Mouse (Mus musculus) CH12.LX (cell line): Measurements from ENCODE around the gene Ulk4.

Experiments used
- CHD1 ChIP-seq: IDR thresholded peaks from 2 replicates; pipeline ENCODE4 v1.6.1; 2012; ENCODE audit warnings: low read depth, low read length, improper control_type of control experiment, inconsistent platforms
- CTCF ChIP-seq, 2 experiments: IDR thresholded peaks in 1 of 2; conservative IDR thresholded peaks in 1 of 2; 2 replicates each; pipeline ENCODE4 v1.5.1; 2011 to 2012; ENCODE audit warnings: low read depth in 2 of 2, low read length in 2 of 2, improper control_type of control experiment in 1 of 2, inconsistent platforms in 1 of 2, mild to moderate bottlenecking in 1 of 2, moderate library complexity in 1 of 2
- ELF1 ChIP-seq: IDR thresholded peaks from 2 replicates; pipeline ENCODE4 v1.6.1; 2014; ENCODE audit warnings: low read depth, mild to moderate bottlenecking, inconsistent platforms, low read length, improper control_type of control experiment
- EP300 ChIP-seq: IDR thresholded peaks from 2 replicates; pipeline ENCODE4 v1.6.1; 2011; ENCODE audit warnings: low read length, improper control_type of control experiment
- ETS1 ChIP-seq: conservative IDR thresholded peaks from 2 replicates; pipeline ENCODE4 v1.6.1; 2012; ENCODE audit warnings: low read depth, mild to moderate bottlenecking, inconsistent platforms, low read length, improper control_type of control experiment, moderate library complexity
- HCFC1 ChIP-seq: IDR thresholded peaks from 2 replicates; pipeline ENCODE4 v1.6.1; 2012; ENCODE audit warnings: low read depth, mild to moderate bottlenecking, inconsistent platforms, low read length, improper control_type of control experiment
- MAZ ChIP-seq: IDR thresholded peaks from 2 replicates; pipeline ENCODE4 v1.6.1; 2012; ENCODE audit warnings: low read depth, mild to moderate bottlenecking, inconsistent platforms, low read length, improper control_type of control experiment, moderate library complexity
- MYC ChIP-seq: IDR thresholded peaks from 2 replicates; pipeline ENCODE4 v1.6.1; 2011; ENCODE audit warnings: low read depth, mild to moderate bottlenecking, improper control_type of control experiment, low read length
- NRF1 ChIP-seq: IDR thresholded peaks from 2 replicates; pipeline ENCODE4 v1.6.1; 2014; ENCODE audit warnings: low read depth, mild to moderate bottlenecking, inconsistent platforms, low read length, improper control_type of control experiment, moderate library complexity
- POLR2A ChIP-seq: IDR thresholded peaks from 2 replicates; pipeline ENCODE4 v1.6.1; 2011; ENCODE audit warnings: low read depth, mild to moderate bottlenecking, improper control_type of control experiment, low read length
- RAD21 ChIP-seq: IDR thresholded peaks from 2 replicates; pipeline ENCODE4 v1.6.1; 2011; ENCODE audit warnings: low read depth, mild to moderate bottlenecking, low read length, improper control_type of control experiment, moderate library complexity
- USF2 ChIP-seq: conservative IDR thresholded peaks from 2 replicates; pipeline ENCODE4 v1.6.1; 2011; ENCODE audit warnings: low read depth, low read length, improper control_type of control experiment
- ZKSCAN1 ChIP-seq: IDR thresholded peaks from 2 replicates; pipeline ENCODE4 v1.6.1; 2012; ENCODE audit warnings: low read depth, inconsistent platforms, low read length, improper control_type of control experiment, borderline replicate concordance
- ZMIZ1 ChIP-seq: IDR thresholded peaks from 2 replicates; pipeline ENCODE4 v1.6.1; 2012; ENCODE audit warnings: low read depth, mild to moderate bottlenecking, inconsistent platforms, low read length, improper control_type of control experiment

GRCm38 (mm10) chr9:121064606-121065355, 212.2 kb downstream of the Ulk4 start:
- no peak for TF ChIP-seq HCFC1
- TF ChIP-seq EP300: no peak
- TF ChIP-seq MYC: no peak
- no peak for TF ChIP-seq CHD1
- no peak for TF ChIP-seq POLR2A
- TF ChIP-seq ETS1: no peak
- no peak for TF ChIP-seq MAZ
- no peak for TF ChIP-seq NRF1
- TF ChIP-seq ZMIZ1: no peak
- TF ChIP-seq USF2: no peak
- no peak for TF ChIP-seq ZKSCAN1
- TF ChIP-seq ELF1: no peak
- no peak for TF ChIP-seq CTCF (conservative IDR thresholded peaks at IDR 0.05 in 1 of 2, IDR thresholded peaks at IDR 0.05 in 1 of 2; ENCODE audit: low read depth in 2 of 2, low read length in 2 of 2)
- no peak for TF ChIP-seq RAD21
